Mouse (Mus musculus) G1E (cell line): ENCODE results near the gene Rasa2. TPM values are rescaled to one million over a fixed set of nuclear protein-coding genes. Genes with fewer than 3 reads are reported as not detected.

ENCODE experiments used
- ATAC-seq: 2 replicates; pipeline ENCODE4 v1.8.0; 2016; ENCODE audit warnings: mild to moderate bottlenecking; ENCODE audit not compliant: insufficient number of reproducible peaks, poor library complexity, low FRiP score, severe bottlenecking; ENCODE audit errors: extremely low read depth
- DNase-seq: peaks from one replicate; pipeline ENCODE4 v3.0.0; 2012; ENCODE audit warnings: low spot score
- H3K27me3 ChIP-seq: 2 replicates; pipeline ENCODE4 v1.6.1; 2012; ENCODE audit warnings: mild to moderate bottlenecking, low read length, inconsistent platforms; ENCODE audit not compliant: insufficient read depth
- H3K36me3 ChIP-seq: replicated peaks from 2 replicates; pipeline ENCODE3; 2012; ENCODE audit warnings: mild to moderate bottlenecking, inconsistent platforms
- H3K4me1 ChIP-seq: 2 replicates; pipeline ENCODE4 v1.6.1; 2012; ENCODE audit warnings: low read depth, low read length, inconsistent platforms, mixed read lengths; ENCODE audit not compliant: insufficient read depth
- H3K4me3 ChIP-seq: 2 replicates; pipeline ENCODE4 v1.5.1; 2012; ENCODE audit warnings: low read depth, mild to moderate bottlenecking, inconsistent platforms, low read length, moderate library complexity, mixed read lengths
- H3K9me3 ChIP-seq: replicated peaks from 2 replicates; pipeline ENCODE4 v1.6.1; 2012; ENCODE audit warnings: inconsistent platforms
- CTCF ChIP-seq: IDR thresholded peaks from 2 replicates; pipeline ENCODE4 v1.5.1; 2012; ENCODE audit warnings: low read depth, low read length, inconsistent platforms, mixed read lengths
- GATA1 ChIP-seq: IDR thresholded peaks from 2 replicates; pipeline ENCODE4 v1.6.1; 2012; ENCODE audit warnings: borderline replicate concordance, low read length, inconsistent platforms, mixed read lengths
- GATA2 ChIP-seq: IDR thresholded peaks from 2 replicates; pipeline ENCODE4 v1.6.1; 2012; ENCODE audit warnings: low read depth, low read length, inconsistent platforms, borderline replicate concordance
- POLR2AphosphoS5 ChIP-seq: IDR thresholded peaks from 2 replicates; pipeline ENCODE4 v1.6.1; 2012; ENCODE audit warnings: low read depth, low read length, inconsistent platforms; ENCODE audit not compliant: insufficient replicate concordance
- TAL1 ChIP-seq: conservative IDR thresholded peaks from 2 replicates; pipeline ENCODE4 v1.6.1; 2012; ENCODE audit warnings: low read depth, low read length, inconsistent platforms, mixed read lengths
- polyA plus RNA-seq: library from polyadenylated mRNA; stranded (reverse); fragments of >175 nt; gene quantifications from 2 replicates; pipeline ENCODE4 v1.2.3, GENCODE M21; 2012
- total RNA-seq, 2 experiments: library from RNA; stranded (forward) in 1 of 2; stranded (reverse) in 1 of 2; fragments of 200-1000 nt in 1 of 2; fragments of >200 nt in 1 of 2; fragmentation: Nextera tagmentation in 1 of 2; gene quantifications; 2 replicates each; pipeline ENCODE4 v1.2.3; 2014 to 2017

Rasa2 gene
- total and polyA plus RNA-seq, 3 experiments: 3.2 to 74.8 (median 54.9) TPM

- no peak for TF ChIP-seq CTCF
- TF ChIP-seq POLR2AphosphoS5: no peak
- TF ChIP-seq GATA2: no peak
- TF ChIP-seq GATA1: no peak
- TF ChIP-seq TAL1: no peak
- Histone ChIP-seq H3K27me3 (0 out of 2 replicates have a peak, but pooled peaks cover 3% of the 10 kb centered on the region), H3K4me3 (no peak overlapping the region), H3K4me1 (0 out of 2 replicates have a peak, but pooled peaks cover 8% of the 10 kb centered on the region), H3K9me3 (no peaks in the 10 kb centered on the region), H3K36me3 (peaks cover 29% of the 10 kb centered on the region)
- ATAC-seq: no peak
- no peak for DNase-seq
These were observed 96.0 kb downstream of the Rasa2 start for GRCm38 (mm10) chr9:96535431-96535830.

- H3K9me3 ChIP-seq: no peaks in the 10 kb centered on the region
- H3K4me3 ChIP-seq: no peak overlapping the region
- ATAC-seq (no peak), DNase-seq (no peak)
- 0 out of 2 replicates have a peak, but pooled peaks cover 3% of the 10 kb centered on the region for H3K27me3 ChIP-seq
- TF ChIP-seq CTCF (no peak), POLR2AphosphoS5 (no peak)
- 0 out of 2 replicates have a peak, but pooled peaks cover 11% of the 10 kb centered on the region for H3K4me1 ChIP-seq
- H3K36me3 ChIP-seq: peaks cover 25% of the 10 kb centered on the region
These were observed 97.2 kb downstream of the Rasa2 start for GRCm38 (mm10) chr9:96534256-96534655.

GRCm38 (mm10) chr9:96533476-96533875 is 97.9 kb downstream of the Rasa2 start:
- Histone ChIP-seq H3K4me1 (0 out of 2 replicates have a peak, but pooled peaks cover 11% of the 10 kb centered on the region), H3K9me3 (no peaks in the 10 kb centered on the region), H3K36me3 (peaks cover 19% of the 10 kb centered on the region), H3K4me3 (no peak overlapping the region), H3K27me3 (peaks cover 3% of the 10 kb centered on the region; the same call in 1 of the 2 replicates)
- ATAC-seq (no peak), DNase-seq (no peak)
- TF ChIP-seq TAL1: no peak
- no peak for TF ChIP-seq CTCF
- TF ChIP-seq GATA2: no peak
- TF ChIP-seq GATA1: no peak
- TF ChIP-seq POLR2AphosphoS5: no peak

- Histone ChIP-seq H3K36me3 (peaks cover 11% of the 10 kb centered on the region), H3K4me3 (no peak overlapping the region), H3K4me1 (0 out of 2 replicates have a peak, but pooled peaks cover 14% of the 10 kb centered on the region), H3K9me3 (no peaks in the 10 kb centered on the region), H3K27me3 (peaks cover 3% of the 10 kb centered on the region; the same call in 1 of the 2 replicates)
- ATAC-seq (no peak), DNase-seq (no peak)
- TF ChIP-seq POLR2AphosphoS5 (no peak), GATA2 (no peak), GATA1 (no peak), CTCF (no peak), TAL1 (no peak)
These were observed 98.9 kb downstream of the Rasa2 start for GRCm38 (mm10) chr9:96532531-96532930.

- Histone ChIP-seq H3K4me3 (no peak overlapping the region), H3K4me1 (peaks cover 23% of the 10 kb centered on the region), H3K9me3 (no peaks in the 10 kb centered on the region), H3K36me3 (no peaks in the 10 kb centered on the region), H3K27me3 (peaks cover 16% of the 10 kb centered on the region)
- no peak for TF ChIP-seq TAL1
- TF ChIP-seq GATA1: no peak
- TF ChIP-seq GATA2: no peak
- no peak for TF ChIP-seq CTCF
- TF ChIP-seq POLR2AphosphoS5: no peak
- DNase-seq: no peak
- no peak; the same call in 1 of the 2 replicates for ATAC-seq
These were observed 100.7 kb downstream of the Rasa2 start for GRCm38 (mm10) chr9:96530674-96531081.

GRCm38 (mm10) chr9:96529961-96530673 is 101.3 kb downstream of the Rasa2 start:
- H3K9me3 ChIP-seq: no peaks in the 10 kb centered on the region
- ATAC-seq (no peak), DNase-seq (no peak)
- peaks cover 27% of the 10 kb centered on the region for H3K4me1 ChIP-seq
- TF ChIP-seq GATA2 (no peak), POLR2AphosphoS5 (no peak), CTCF (no peak), TAL1 (no peak), GATA1 (no peak)
- no peak overlapping the region for H3K4me3 ChIP-seq
- H3K36me3 ChIP-seq: no peaks in the 10 kb centered on the region
- peaks cover 21% of the 10 kb centered on the region for H3K27me3 ChIP-seq
